21 mouse cellular contexts compared by ENCODE assay signal in the genomic region with DNA sequence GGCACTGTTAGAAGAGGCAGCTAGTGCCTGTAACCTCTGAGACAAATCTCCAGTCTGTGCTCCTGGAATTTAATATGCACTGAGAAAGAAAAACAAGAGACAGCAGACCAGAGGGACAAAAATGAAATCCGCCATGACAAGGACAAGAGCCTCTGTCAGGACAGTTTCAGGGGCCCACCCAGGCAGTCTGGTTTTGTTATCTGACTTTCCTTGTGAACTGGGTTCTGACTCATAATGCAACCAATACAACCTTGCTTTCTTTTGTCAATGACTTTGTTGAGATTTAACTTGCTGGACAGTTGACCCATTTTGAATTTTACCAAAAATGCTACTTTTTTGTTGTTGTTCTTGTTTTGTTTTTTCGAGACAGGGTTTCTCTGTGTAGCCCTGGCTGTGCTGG. TPM values are rescaled to one million over a fixed set of nuclear protein-coding genes. Genes with fewer than 3 reads are reported as not detected.
"Had no signal": no experiment of that assay in that cellular context is flagged by ENCODE, and none has a peak within 500 bp of the region (broad histone marks: within the 10 kb centered on the region; RNA-seq: fewer than 3 reads in every experiment).

No protein-coding gene starts in this region.

- H3K9ac ChIP-seq: limb, embryonic 13.5 days; liver, embryonic 12.5 days; liver, embryonic 15.5 days; lung, embryonic 15.5 days; midbrain, embryonic 13.5 days; neural tube, embryonic 13.5 days had no signal

- H3K27me3 ChIP-seq: limb, embryonic 13.5 days; lung, embryonic 15.5 days; megakaryocyte, embryonic 14.5 days had no signal

- H3K4me3 ChIP-seq: layer of hippocampus, adult 2 months; limb, embryonic 10.5 days; limb, embryonic 13.5 days; liver, embryonic 12.5 days; liver, embryonic 15.5 days; lung, embryonic 15.5 days; megakaryocyte, embryonic 14.5 days; midbrain, embryonic 10.5 days; midbrain, embryonic 13.5 days; myocyte; neural tube, embryonic 13.5 days had no signal

- ATAC-seq: liver, embryonic 12.5 days; midbrain, embryonic 13.5 days had no signal

- H3K9me3 ChIP-seq: limb, embryonic 10.5 days; limb, embryonic 13.5 days; liver, embryonic 12.5 days; liver, embryonic 15.5 days; lung, embryonic 15.5 days; megakaryocyte, embryonic 14.5 days; midbrain, embryonic 10.5 days; midbrain, embryonic 13.5 days; neural tube, embryonic 13.5 days had no signal

- H3K36me3 ChIP-seq: limb, embryonic 10.5 days; limb, embryonic 13.5 days; lung, embryonic 15.5 days; midbrain, embryonic 13.5 days; neural tube, embryonic 13.5 days had no signal

- H3K4me2 ChIP-seq: limb, embryonic 13.5 days; liver, embryonic 12.5 days; liver, embryonic 15.5 days; lung, embryonic 15.5 days; midbrain, embryonic 13.5 days; neural tube, embryonic 13.5 days had no signal

- DNase-seq: kidney, adult 9 months; kidney, postnatal 14 days; kidney, postnatal 4 days; layer of hippocampus, adult 9-11 months; liver; lung, adult 18-20 months; lung, postnatal 10 days; lung, postnatal 36 days; thymus, adult 18-20 months; thymus, postnatal 36 days had no signal

- H3K27ac ChIP-seq: layer of hippocampus, adult 2 months; limb, embryonic 10.5 days; limb, embryonic 13.5 days; liver, embryonic 12.5 days; liver, embryonic 15.5 days; lung, embryonic 15.5 days; midbrain, embryonic 10.5 days; midbrain, embryonic 13.5 days; neural tube, embryonic 13.5 days had no signal

RNA-seq across cellular contexts. Expression of a gene that starts 14.6 kb away (rescaled TPM):
- polyA plus RNA-seq: myocyte had no signal

RNA-seq across cellular contexts. Expression of a gene that starts 25.8 kb away (rescaled TPM):
- polyA plus RNA-seq: limb, embryonic 10.5 days; liver, embryonic 12.5 days; midbrain, embryonic 10.5 days; midbrain, embryonic 13.5 days had no signal
